Mouse (Mus musculus): ENCODE data around the gene Ankmy2.

Gene Ankmy2

GRCm38 (mm10) chr12:36156637-36157303, at the start of gene Ankmy2:
Ankmy2 (plus strand) TSS chr12:36157114.
- peak; percentile 88 to 91 for DNase-seq (ENCODE audit: low spot score in 2 of 2)

GRCm38 (mm10) chr12:36108442-36108841, 48.5 kb upstream of the Ankmy2 start:
- no peak for DNase-seq (ENCODE audit: low spot score in 2 of 2)

DNA sequence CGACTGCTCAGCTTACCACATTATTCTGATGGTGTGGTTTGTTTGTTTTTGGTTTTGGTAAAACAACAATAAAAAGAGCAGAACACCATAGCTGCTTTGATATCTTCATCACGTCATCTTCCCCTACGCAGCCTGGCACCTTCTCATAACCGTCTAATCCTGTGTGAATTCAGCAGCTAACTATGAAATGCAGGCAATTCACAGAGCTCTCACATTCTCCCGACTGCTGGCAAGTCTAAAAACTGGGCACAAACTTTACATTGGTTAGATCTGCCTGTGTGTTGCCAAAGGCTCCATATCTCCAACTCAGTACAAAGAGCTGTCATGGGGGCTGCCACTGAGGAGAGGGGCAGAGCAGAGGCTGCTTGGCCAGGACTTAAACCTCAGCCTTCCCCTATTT, 46.5 kb upstream of the Ankmy2 start:
- DNase-seq (ENCODE audit: low spot score in 2 of 2) = no peak

DNA sequence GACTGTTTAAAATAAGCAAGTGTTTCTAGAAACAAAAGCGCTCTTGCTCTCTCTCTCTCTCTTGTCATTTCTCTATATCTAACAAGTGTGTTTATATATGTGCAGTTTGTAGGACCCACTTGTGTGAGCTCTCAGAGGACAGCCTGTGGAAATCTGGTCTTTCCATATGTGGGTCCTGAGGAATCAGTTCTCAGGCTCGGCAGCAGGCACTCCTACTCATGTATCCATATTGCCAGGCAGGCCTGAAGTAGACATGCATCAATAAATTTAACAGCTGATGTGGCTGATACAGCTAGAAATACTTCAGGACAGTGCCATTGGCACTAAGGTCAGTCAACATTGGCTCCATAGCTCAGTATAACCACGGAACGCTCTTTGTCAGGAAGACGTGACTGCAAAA, 45.8 kb upstream of the Ankmy2 start:
- DNase-seq (ENCODE audit: low spot score in 2 of 2) = no peak

GRCm38 (mm10) chr12:36112081-36112480, 44.8 kb upstream of the Ankmy2 start:
- no peak for DNase-seq (ENCODE audit: low spot score in 2 of 2)

DNA sequence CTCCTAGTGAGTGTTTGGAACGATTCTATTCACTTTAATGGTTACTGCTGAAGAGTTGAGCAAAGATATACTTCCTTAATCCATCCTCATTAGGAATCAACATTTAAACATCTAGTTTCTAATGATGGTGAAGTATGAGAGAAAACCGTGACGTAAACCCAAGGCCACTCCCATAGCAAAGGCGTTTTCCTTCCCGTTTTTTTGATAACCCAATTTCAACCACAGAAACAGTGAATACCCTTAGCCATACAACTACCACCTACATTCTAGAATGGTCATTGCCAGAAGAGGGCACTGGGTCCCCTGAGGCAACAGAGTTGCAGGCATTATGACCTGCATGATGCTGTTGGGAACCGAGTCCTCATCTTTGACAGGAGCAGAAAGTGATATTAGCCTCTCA, 39.8 kb upstream of the Ankmy2 start:
- DNase-seq (ENCODE audit: low spot score in 2 of 2) = no peak

DNA sequence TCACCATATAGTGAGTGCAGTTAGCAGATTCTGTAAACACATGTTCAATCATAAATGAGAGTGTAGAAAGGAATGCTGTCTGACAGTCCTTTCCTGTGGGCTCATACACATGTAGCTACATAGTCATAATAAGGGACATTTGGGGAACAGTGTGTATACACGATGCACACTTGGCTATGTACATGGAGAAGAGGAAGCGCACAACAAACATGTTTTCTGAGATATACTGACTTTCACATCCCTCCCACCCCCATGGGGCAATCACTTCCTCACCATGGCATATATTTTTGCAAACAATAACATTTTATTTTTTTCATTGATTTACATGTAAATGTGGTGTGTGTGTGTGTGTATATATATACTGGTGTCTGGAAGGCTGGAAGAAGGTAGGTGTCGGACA, 37.7 kb upstream of the Ankmy2 start:
- no peak for DNase-seq (ENCODE audit: low spot score in 2 of 2)

DNA sequence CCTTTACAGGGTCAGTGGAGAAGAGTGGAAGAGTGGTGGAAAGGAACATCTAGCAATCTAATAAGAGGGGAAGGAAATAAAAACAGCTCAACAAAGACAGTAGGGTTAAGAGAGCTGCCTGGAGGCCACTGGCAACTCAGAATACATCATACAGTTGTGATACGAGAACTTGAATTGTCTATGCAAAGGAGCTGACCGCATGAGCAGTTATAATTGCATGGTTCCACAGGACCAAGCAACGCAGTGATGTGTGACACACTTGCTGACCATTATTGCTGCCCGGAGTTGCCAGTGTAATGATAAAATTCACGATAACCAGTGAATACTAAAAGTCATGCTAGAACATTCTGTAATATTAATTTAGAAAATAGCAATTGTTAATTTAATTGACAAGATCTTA, 30.9 kb upstream of the Ankmy2 start:
- no peak for DNase-seq (ENCODE audit: low spot score in 2 of 2)

GRCm38 (mm10) chr12:36129826-36130225, 27.1 kb upstream of the Ankmy2 start:
- no peak for DNase-seq (ENCODE audit: low spot score in 2 of 2)

DNA sequence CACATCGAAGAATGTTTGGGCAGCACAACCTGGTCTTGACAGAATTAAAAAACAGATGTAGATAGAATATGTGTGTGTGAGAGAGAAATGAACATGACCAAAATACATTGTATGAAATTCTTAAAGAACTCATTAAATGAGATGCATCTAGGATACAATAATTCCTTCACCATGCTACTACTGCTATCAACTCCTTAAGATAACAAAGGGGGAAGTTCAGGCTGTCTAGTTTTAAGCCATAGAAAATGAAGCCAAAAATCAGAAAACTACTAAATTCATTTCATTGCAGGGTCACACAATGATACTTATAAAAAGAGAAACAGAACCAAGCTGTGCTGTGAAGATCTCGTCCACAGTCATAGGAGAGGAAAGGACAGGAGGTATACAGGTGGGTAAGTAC, 24.7 kb upstream of the Ankmy2 start:
- no peak for DNase-seq (ENCODE audit: low spot score in 2 of 2)

- no peak for DNase-seq (ENCODE audit: low spot score in 2 of 2)
Measured at GRCm38 (mm10) chr12:36132668-36133067, 24.2 kb upstream of the Ankmy2 start.

- no peak for DNase-seq (ENCODE audit: low spot score in 2 of 2)
Measured at GRCm38 (mm10) chr12:36133547-36133946, 23.4 kb upstream of the Ankmy2 start.

GRCm38 (mm10) chr12:36134111-36134510, 22.8 kb upstream of the Ankmy2 start:
- no peak for DNase-seq (ENCODE audit: low spot score in 2 of 2)

DNA sequence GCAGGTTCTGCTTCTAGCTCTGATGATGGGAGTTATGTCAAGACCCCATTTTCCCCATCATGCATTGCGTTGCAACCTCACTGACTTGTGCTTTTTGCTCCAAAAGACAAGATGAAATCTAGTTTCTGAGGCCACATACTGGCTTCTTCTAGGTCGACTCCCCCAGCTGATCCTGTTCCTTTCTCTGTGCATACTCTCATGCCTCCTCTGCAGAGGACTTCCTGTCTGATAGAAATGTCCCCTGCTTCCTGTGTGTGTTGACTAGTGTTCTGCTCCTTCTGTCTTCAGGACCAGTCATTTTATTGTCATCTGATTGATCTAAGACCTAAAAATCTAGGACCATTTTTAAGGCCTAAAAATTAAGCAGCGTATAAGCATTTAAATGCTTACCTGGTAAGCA, 21.5 kb upstream of the Ankmy2 start:
- DNase-seq (ENCODE audit: low spot score in 2 of 2) = peak in 1 of 2 experiments; percentile 15

- DNase-seq (ENCODE audit: low spot score in 2 of 2) = peak; percentile 49 to 67
Measured at GRCm38 (mm10) chr12:36136285-36136684, 20.6 kb upstream of the Ankmy2 start.

DNA sequence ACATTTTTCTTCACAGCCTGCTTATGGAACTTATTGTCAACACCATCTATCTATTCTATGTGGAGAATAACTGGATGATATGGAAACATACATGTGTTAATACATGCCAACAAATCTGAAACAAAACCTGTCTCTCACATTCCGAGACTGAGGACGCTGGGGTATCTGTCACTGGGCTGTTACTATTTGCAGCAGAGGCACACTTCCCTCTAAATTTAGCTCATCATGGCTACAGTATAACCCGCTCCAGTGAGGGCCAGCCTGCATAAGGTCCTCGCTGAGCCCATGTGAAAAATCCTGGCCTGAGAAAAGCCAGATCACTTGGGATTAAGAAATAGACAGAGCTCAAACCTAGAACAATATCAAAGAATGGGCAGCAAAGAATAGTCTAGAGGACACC, 19.7 kb upstream of the Ankmy2 start:
- DNase-seq (ENCODE audit: low spot score in 2 of 2) = no peak

GRCm38 (mm10) chr12:36140401-36140800, 16.5 kb upstream of the Ankmy2 start:
- DNase-seq (ENCODE audit: low spot score in 2 of 2) = no peak

DNA sequence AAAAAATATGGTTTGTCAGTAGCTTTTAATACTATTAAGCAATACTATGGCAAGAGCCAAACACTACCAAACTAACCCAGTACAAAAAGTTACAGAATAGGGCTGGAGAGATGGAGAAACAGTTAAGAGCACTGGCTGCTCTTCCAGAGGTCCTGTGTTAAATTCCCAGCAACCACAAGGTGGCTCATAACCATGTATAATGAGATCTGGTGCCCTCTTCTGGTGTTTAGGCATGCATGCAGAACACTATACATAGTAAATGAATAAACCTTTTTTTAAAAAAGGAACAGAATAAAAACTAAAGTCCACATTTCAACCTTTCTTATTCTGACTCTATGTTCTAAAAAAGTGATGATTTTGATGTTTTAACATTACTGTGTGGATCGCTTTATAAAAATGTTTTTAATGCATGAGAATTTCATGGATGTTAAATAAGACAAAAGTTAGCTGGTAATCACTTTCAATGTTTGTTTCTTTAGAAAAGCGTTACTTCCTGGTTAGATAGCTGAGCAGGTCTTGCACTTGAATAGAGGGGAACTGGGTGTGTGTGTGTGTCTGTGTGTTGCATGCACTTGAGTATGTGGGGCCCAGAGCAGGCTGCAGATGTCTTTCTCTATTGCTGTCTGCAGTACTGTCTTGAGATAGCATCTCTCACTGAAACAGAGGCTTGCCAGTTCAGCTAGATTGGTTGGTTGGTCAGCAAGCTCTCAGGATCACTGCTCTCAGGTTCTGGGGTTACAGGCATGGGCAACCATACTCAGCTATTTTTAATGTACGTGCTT, 10.5 kb upstream of the Ankmy2 start:
- DNase-seq (ENCODE audit: low spot score in 2 of 2) = no peak

DNA sequence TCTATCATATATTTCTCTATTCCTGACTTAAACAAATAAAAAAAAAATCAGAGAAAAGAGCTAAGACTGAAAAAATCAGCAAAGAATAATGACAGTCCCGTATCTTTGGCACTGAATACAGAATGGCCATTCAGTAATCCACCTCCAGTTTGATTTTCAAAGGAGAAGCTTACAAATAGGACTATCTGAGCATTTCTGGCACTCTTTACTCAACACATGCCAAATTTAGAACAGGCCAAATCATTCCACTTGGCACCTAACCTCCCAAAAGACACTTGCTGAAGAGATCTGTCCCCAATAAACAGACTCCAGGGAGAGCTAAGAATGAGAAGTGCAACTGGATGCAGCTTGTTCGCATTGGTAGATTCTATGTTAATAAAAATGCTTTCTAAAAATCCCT, 6.6 kb upstream of the Ankmy2 start:
- DNase-seq (ENCODE audit: low spot score in 2 of 2) = no peak

DNA sequence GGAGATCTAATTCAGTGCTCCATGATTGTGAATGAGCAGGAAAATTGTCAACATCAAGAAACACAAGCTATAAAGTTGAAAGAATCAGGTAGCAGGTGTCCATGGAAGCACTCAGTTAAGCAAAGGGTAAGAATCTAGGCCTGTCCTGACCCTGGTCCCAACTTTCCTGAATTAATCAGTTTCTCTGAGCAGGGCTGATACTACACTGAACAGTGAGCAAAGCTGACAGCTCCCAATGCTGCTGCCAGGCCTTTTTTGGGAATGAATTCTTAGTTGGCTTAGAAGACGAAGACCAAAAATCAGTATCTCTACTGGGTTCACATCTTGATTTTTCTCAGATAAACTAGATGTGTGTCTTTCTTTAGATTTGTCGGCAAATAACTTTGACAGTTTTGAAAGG, 6.2 kb upstream of the Ankmy2 start:
- DNase-seq (ENCODE audit: low spot score in 2 of 2) = no peak

DNA sequence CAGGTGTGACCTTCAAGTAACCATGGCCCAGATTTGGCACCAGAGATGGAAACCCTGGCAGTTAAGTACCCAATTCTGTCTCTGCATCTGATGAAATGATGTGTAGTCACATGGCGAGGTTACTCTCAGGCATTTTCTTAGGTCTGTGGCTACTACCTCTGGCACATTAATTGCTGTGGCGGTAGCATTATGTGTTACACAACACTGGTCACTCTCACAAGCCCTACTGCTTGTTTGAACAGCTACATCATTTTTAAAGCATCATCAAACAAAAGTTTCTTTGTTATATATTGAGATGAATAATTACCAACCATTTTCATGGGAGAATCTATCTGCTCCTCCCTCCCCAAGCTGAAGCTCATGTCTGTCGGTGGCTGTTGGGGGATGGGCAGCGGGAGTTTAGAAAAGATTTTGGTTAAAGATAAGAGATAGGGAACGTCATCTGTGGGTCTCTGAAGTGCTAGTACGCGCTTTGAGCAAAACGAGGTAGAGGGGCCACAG, 1.7 kb upstream of the Ankmy2 start:
- DNase-seq (ENCODE audit: low spot score in 2 of 2) = peak; percentile 52

DNA sequence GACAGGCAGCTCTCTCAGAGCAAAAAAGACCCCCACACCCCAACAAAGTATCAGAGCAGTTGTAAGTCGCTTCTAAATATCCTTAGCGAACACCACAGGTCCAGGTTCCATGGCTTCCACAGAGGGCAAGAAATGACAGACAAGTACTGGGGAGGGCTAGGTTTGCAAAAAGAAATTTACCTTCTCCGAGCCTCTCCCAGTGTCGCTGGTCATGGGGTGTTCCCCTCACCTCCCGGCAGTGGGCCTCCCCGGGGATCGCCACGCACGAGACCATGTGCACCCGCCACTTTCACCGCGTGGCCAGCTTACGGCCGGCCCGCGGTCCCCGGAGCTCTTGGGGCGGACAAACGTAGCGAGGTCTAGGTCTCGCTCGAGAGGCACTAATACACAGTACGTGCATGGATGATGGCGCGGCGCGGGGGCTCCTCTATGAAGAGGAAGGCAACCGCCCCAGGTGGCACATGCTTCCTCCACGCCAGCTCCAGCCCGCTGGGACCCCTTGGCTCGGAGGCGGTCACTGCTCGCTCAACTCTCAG, 745 bp upstream of the Ankmy2 start:
- peak in 1 of 2 experiments; percentile 3 for DNase-seq (ENCODE audit: low spot score in 2 of 2)

GRCm38 (mm10) chr12:36157304-36157637, 357 bp downstream of the Ankmy2 start:
- DNase-seq (ENCODE audit: low spot score in 2 of 2) = no peak
